Mouse (Mus musculus) skeletal muscle tissue, adult 2 months (tissue): ENCODE measurements around the gene Arap2.

Experiments
- DNase-seq: peaks from one replicate; pipeline ENCODE4 v3.0.0-alpha.2; 2012; ENCODE audit warnings: low read depth, low spot score

Arap2 gene

GRCm38 (mm10) chr5:62628901-62629300 lies 137.1 kb downstream of the Arap2 start:
- no peak for DNase-seq

GRCm38 (mm10) chr5:62622848-62623479 lies 143.0 kb downstream of the Arap2 start:
- DNase-seq = no peak

GRCm38 (mm10) chr5:62618286-62618685 lies 147.7 kb downstream of the Arap2 start:
- DNase-seq = no peak

- no peak for DNase-seq
Observed at GRCm38 (mm10) chr5:62611990-62612389, 154.0 kb downstream of the Arap2 start.

GRCm38 (mm10) chr5:62587348-62587747 lies 178.6 kb downstream of the Arap2 start:
- DNase-seq = no peak

GRCm38 (mm10) chr5:62582643-62583042 lies 183.3 kb downstream of the Arap2 start:
- no peak for DNase-seq

GRCm38 (mm10) chr5:62581699-62582098 lies 184.3 kb downstream of the Arap2 start:
- no peak for DNase-seq

GRCm38 (mm10) chr5:62574336-62574844 lies 191.6 kb downstream of the Arap2 start:
- DNase-seq = no peak
